24 mouse cellular contexts compared by ENCODE assay signal in genomic region chr16:35602529-35602928, GRCm38 (mm10).
A peak's percentile ranks its signal among the peaks of the same experiment; 100 is the strongest.
DNase-seq lines count a peak whose midpoint lies in the region; ATAC-seq and TF ChIP-seq lines count a peak whose summit lies in the region.
"Had no signal": no experiment of that assay in that cellular context is flagged by ENCODE, and none has a peak within 500 bp of the region (broad histone marks: within the 10 kb centered on the region; RNA-seq: fewer than 3 reads in every experiment).

No protein-coding gene starts in this region.

- H3K9ac ChIP-seq in hindbrain, embryonic 16.5 days (ENCODE audit: low read depth, low read length) = no peak overlapping the region
- no peak overlapping the region for H3K9ac ChIP-seq in midbrain, embryonic 14.5 days (replicated peaks; ENCODE audit: low read length)
- no peak overlapping the region for H3K9ac ChIP-seq in midbrain, embryonic 11.5 days (ENCODE audit: low read length)
- H3K9ac ChIP-seq in intestine, postnatal 0 days (ENCODE audit: low read depth, low read length) = no peak overlapping the region
- H3K9ac ChIP-seq: forebrain, postnatal 0 days; heart, embryonic 15.5 days; neural tube, embryonic 12.5 days had no signal

- H3K4me2 ChIP-seq in hindbrain, embryonic 16.5 days (ENCODE audit: low read length) = no peak overlapping the region
- H3K4me2 ChIP-seq in midbrain, embryonic 14.5 days (ENCODE audit: low read length) = no peak overlapping the region
- no peak overlapping the region for H3K4me2 ChIP-seq in midbrain, embryonic 11.5 days
- no peak overlapping the region for H3K4me2 ChIP-seq in intestine, postnatal 0 days (replicated peaks; ENCODE audit: low read depth)
- H3K4me2 ChIP-seq: heart, embryonic 15.5 days; liver, embryonic 11.5 days; neural tube, embryonic 12.5 days had no signal

- no peaks in the 10 kb centered on the region for H3K9me3 ChIP-seq in hindbrain, embryonic 10.5 days
- no peaks in the 10 kb centered on the region for H3K9me3 ChIP-seq in hindbrain, embryonic 16.5 days (ENCODE audit: control insufficient read depth, low read length)
- no peaks in the 10 kb centered on the region for H3K9me3 ChIP-seq in midbrain, embryonic 14.5 days (ENCODE audit: control insufficient read depth, low read length)
- no peaks in the 10 kb centered on the region for H3K9me3 ChIP-seq in midbrain, embryonic 11.5 days (ENCODE audit: control insufficient read depth, low read length)
- no peaks in the 10 kb centered on the region for H3K9me3 ChIP-seq in intestine, postnatal 0 days (ENCODE audit: control insufficient read depth)
- H3K9me3 ChIP-seq: heart, embryonic 15.5 days; megakaryocyte, embryonic 14.5 days; neural tube, embryonic 12.5 days had no signal

- no peak overlapping the region for H3K4me3 ChIP-seq in hindbrain, embryonic 10.5 days
- no peak overlapping the region for H3K4me3 ChIP-seq in hindbrain, embryonic 16.5 days (ENCODE audit: low read length)
- H3K4me3 ChIP-seq in midbrain, embryonic 14.5 days (replicated peaks; ENCODE audit: low read depth, low read length) = no peak overlapping the region
- no peak overlapping the region for H3K4me3 ChIP-seq in midbrain, embryonic 11.5 days (ENCODE audit: low read depth, low read length)
- H3K4me3 ChIP-seq in intestine, postnatal 0 days (ENCODE audit: low read depth, low read length) = no peak overlapping the region
- H3K4me3 ChIP-seq: heart, embryonic 15.5 days; megakaryocyte, embryonic 14.5 days; neural tube, embryonic 12.5 days had no signal

- peaks cover 87% of the 10 kb centered on the region for H3K4me1 ChIP-seq in hindbrain, embryonic 10.5 days (replicated peaks)
- H3K4me1 ChIP-seq in hindbrain, embryonic 16.5 days (ENCODE audit: control insufficient read depth, insufficient read depth, low read depth, low read length) = peaks cover 30% of the 10 kb centered on the region
- H3K4me1 ChIP-seq in midbrain, embryonic 14.5 days (ENCODE audit: control insufficient read depth, insufficient read depth, low read length) = peaks cover 47% of the 10 kb centered on the region
- peaks cover 24% of the 10 kb centered on the region for H3K4me1 ChIP-seq in midbrain, embryonic 11.5 days (ENCODE audit: control insufficient read depth, insufficient read depth, low read length)
- no peaks in the 10 kb centered on the region for H3K4me1 ChIP-seq in intestine, postnatal 0 days (replicated peaks; ENCODE audit: control insufficient read depth, insufficient read depth, low read length)
- H3K4me1 ChIP-seq: megakaryocyte, embryonic 14.5 days had no signal

- no peaks in the 10 kb centered on the region for H3K27me3 ChIP-seq in hindbrain, embryonic 10.5 days (ENCODE audit: insufficient read depth, poor library complexity, severe bottlenecking)
- H3K27me3 ChIP-seq in hindbrain, embryonic 16.5 days (replicated peaks; ENCODE audit: control insufficient read depth, insufficient read depth, low read length) = no peaks in the 10 kb centered on the region
- no peaks in the 10 kb centered on the region for H3K27me3 ChIP-seq in midbrain, embryonic 14.5 days (ENCODE audit: control insufficient read depth, insufficient read depth, low read length)
- H3K27me3 ChIP-seq in midbrain, embryonic 11.5 days (ENCODE audit: control insufficient read depth, insufficient read depth, low read length) = no peaks in the 10 kb centered on the region
- H3K27me3 ChIP-seq in intestine, postnatal 0 days (replicated peaks; ENCODE audit: control insufficient read depth, insufficient read depth, low read length) = no peaks in the 10 kb centered on the region
- H3K27me3 ChIP-seq: neural tube, embryonic 12.5 days; Patski had no signal

- peaks cover 42% of the 10 kb centered on the region for H3K36me3 ChIP-seq in hindbrain, embryonic 10.5 days
- H3K36me3 ChIP-seq in hindbrain, embryonic 16.5 days (ENCODE audit: control insufficient read depth, insufficient read depth, low read length) = no peaks in the 10 kb centered on the region
- H3K36me3 ChIP-seq in midbrain, embryonic 14.5 days (ENCODE audit: control insufficient read depth, insufficient read depth, low read length) = no peaks in the 10 kb centered on the region
- H3K36me3 ChIP-seq in midbrain, embryonic 11.5 days (ENCODE audit: control insufficient read depth, insufficient read depth, low read length) = no peaks in the 10 kb centered on the region; the same call in none of the 2 replicates
- H3K36me3 ChIP-seq in intestine, postnatal 0 days (ENCODE audit: control insufficient read depth, insufficient read depth) = no peaks in the 10 kb centered on the region; the same call in 1 of the 2 replicates
- H3K36me3 ChIP-seq: heart, embryonic 15.5 days had no signal

- 0 out of 2 replicates have a peak overlapping the region, but pooled peaks have one; percentile 23 for H3K27ac ChIP-seq in hindbrain, embryonic 10.5 days
- no peak overlapping the region for H3K27ac ChIP-seq in hindbrain, embryonic 16.5 days (ENCODE audit: low read depth, low read length)
- 0 out of 2 replicates have a peak overlapping the region, but pooled peaks have one; percentile 32 for H3K27ac ChIP-seq in midbrain, embryonic 14.5 days (replicated peaks; ENCODE audit: low read depth, low read length)
- no peak overlapping the region for H3K27ac ChIP-seq in midbrain, embryonic 11.5 days (ENCODE audit: low read depth, low read length)
- no peak overlapping the region for H3K27ac ChIP-seq in intestine, postnatal 0 days (ENCODE audit: low read depth, low read length)
- H3K27ac ChIP-seq: heart, embryonic 15.5 days; neural tube, embryonic 12.5 days had no signal

- ATAC-seq in hindbrain, embryonic 16.5 days = no peak
- no peak for ATAC-seq in midbrain, embryonic 14.5 days (ENCODE audit: low FRiP score, low TSS enrichment)
- ATAC-seq in midbrain, embryonic 11.5 days (ENCODE audit: low FRiP score) = no peak
- no peak for ATAC-seq in intestine, postnatal 0 days
- ATAC-seq: activated CD4-positive, CD25-positive, alpha-beta regulatory T cell, adult 4 months; forebrain, postnatal 0 days; Patski had no signal

- 71% methylated on average over 9 of the region's 9 CpGs for WGBS in hindbrain, embryonic 10.5 days
- WGBS in hindbrain, embryonic 16.5 days = 48% methylated on average over 9 of the region's 9 CpGs
- 60% methylated on average over 9 of the region's 9 CpGs for WGBS in midbrain, embryonic 14.5 days
- WGBS in midbrain, embryonic 11.5 days = 81% methylated on average over 9 of the region's 9 CpGs
- 74% methylated on average over 9 of the region's 9 CpGs for WGBS in intestine, postnatal 0 days

- no peak for DNase-seq in hindbrain, embryonic 10.5 days (ENCODE audit: low spot score)
- DNase-seq in midbrain, embryonic 14.5 days = no peak
- DNase-seq in midbrain, embryonic 11.5 days (ENCODE audit: low spot score, missing footprints) = no peak
- peak; percentile 78 for DNase-seq in brain, adult 2 months (ENCODE audit: low read depth, low spot score)
- peak; percentile 49 for DNase-seq in right cerebral cortex, postnatal 14 days
- no peak for DNase-seq in cerebellum, postnatal 4 days (ENCODE audit: low spot score in 2 of 2)
- DNase-seq: adrenal gland, postnatal 10 days; B cell, adult 2 months; cerebellum, postnatal 10 days; embryo, embryonic 11 days; forebrain, postnatal 0 days; gastrocnemius, postnatal 25 days; heart, postnatal 4 days; kidney, adult 9 months; lung, adult 18-20 months; lung, postnatal 14 days had no signal

- TF ChIP-seq CTCF in intestine, postnatal 0 days (IDR thresholded peaks at IDR 0.05; ENCODE audit: low read depth) = no peak

Comparison
In these comparisons a context has a peak if more than half of its experiments do, and no peak if none do; other contexts are left out.
1. H3K27ac ChIP-seq: peak in hindbrain, embryonic 10.5 days (single experiment) and midbrain, embryonic 14.5 days (single experiment); none in hindbrain, embryonic 16.5 days (single experiment), midbrain, embryonic 11.5 days (single experiment) and intestine, postnatal 0 days (single experiment).
2. DNase-seq: peak in brain, adult 2 months (single experiment) and right cerebral cortex, postnatal 14 days (single experiment); none in hindbrain, embryonic 10.5 days (single experiment), midbrain, embryonic 14.5 days (single experiment), midbrain, embryonic 11.5 days (single experiment) and cerebellum, postnatal 4 days (0 of 2).